Mouse (Mus musculus) kidney, embryonic 16.5 days (tissue): ENCODE measurements at regions not wholly inside any gene's neighbourhood (a gene's known extent, or its start where the extent isn't known, plus 50 kb on each side); places are given as distances from the start of the nearest gene placed in this dataset.
A peak's percentile ranks its signal among the peaks of the same experiment; 100 is the strongest.
"Not testable (repeated sequence)": the region's sequence is repeated elsewhere in the genome, so short reads cannot be mapped to it uniquely, and the experiment has no call there.

Experiments
- ATAC-seq: fragments of 200-750 bp; cut with Nextera tagmentation; 2 replicates; pipeline ENCODE4 v1.8.0; 2017; ENCODE audit warnings: moderate TSS enrichment; ENCODE audit not compliant: low FRiP score, low TSS enrichment
- H3K27ac ChIP-seq: fragments of 300-500 bp; sonication (generic); 2 replicates; pipeline ENCODE4 v1.5.1; 2014; ENCODE audit warnings: low read length
- H3K27me3 ChIP-seq: fragments of 300-500 bp; sonication (generic); 2 replicates; pipeline ENCODE4 v1.6.1; 2014; ENCODE audit warnings: low read length, control low read depth, mixed read lengths; ENCODE audit not compliant: insufficient read depth
- H3K36me3 ChIP-seq: fragments of 300-500 bp; sonication (generic); 2 replicates; pipeline ENCODE4 v1.6.1; 2014; ENCODE audit warnings: low read length, control low read depth, mixed read lengths; ENCODE audit not compliant: insufficient read depth
- H3K4me1 ChIP-seq: fragments of 300-500 bp; sonication (generic); 2 replicates; pipeline ENCODE4 v1.6.1; 2014; ENCODE audit warnings: low read length, control low read depth, mixed read lengths; ENCODE audit not compliant: insufficient read depth
- H3K4me2 ChIP-seq: fragments of 300-500 bp; sonication (generic); replicated peaks from 2 replicates; pipeline ENCODE4 v1.6.1; 2014; ENCODE audit warnings: low read depth, low read length
- H3K4me3 ChIP-seq: fragments of 300-500 bp; sonication (generic); 2 replicates; pipeline ENCODE4 v1.5.1; 2014; ENCODE audit warnings: mild to moderate bottlenecking, low read length
- H3K9ac ChIP-seq: fragments of 300-500 bp; sonication (generic); replicated peaks from 2 replicates; pipeline ENCODE4 v1.6.1; 2014; ENCODE audit warnings: low read length
- H3K9me3 ChIP-seq: fragments of 300-500 bp; sonication (generic); 2 replicates; pipeline ENCODE4 v1.6.1; 2016; ENCODE audit warnings: low read length, control low read depth
- WGBS: fragments of 180-500 bp; shearing (Covaris S2); extraction: QIAGEN DNeasy Blood & Tissue Kit; methylation state at CpG from one replicate; pipeline ENCODE4 v1.1.7; 2014; 5-methylcytosine and 5-hydroxymethylcytosine counted together

GRCm38 (mm10) chr14:15119745-15120144, 316.5 kb downstream of the Nek10 start:
- ATAC-seq, result no peak
- 58% methylated on average over 2 of the region's 2 CpGs for WGBS
- Histone ChIP-seq H3K27me3 (no peaks in the 10 kb centered on the region), H3K9me3 (no peaks in the 10 kb centered on the region), H3K9ac (no peak overlapping the region), H3K4me2 (no peak overlapping the region), H3K27ac (no peak overlapping the region), H3K36me3 (no peaks in the 10 kb centered on the region), H3K4me1 (no peaks in the 10 kb centered on the region), H3K4me3 (no peak overlapping the region)

GRCm38 (mm10) chr14:15128157-15128556, 310.6 kb downstream of the Lrrc3b start:
- Histone ChIP-seq H3K27me3 (no peaks in the 10 kb centered on the region), H3K9me3 (no peaks in the 10 kb centered on the region), H3K9ac (no peak overlapping the region), H3K4me3 (no peak overlapping the region), H3K4me2 (no peak overlapping the region), H3K4me1 (no peaks in the 10 kb centered on the region), H3K36me3 (no peaks in the 10 kb centered on the region), H3K27ac (no peak overlapping the region)
- WGBS, result 84% methylated on average over 3 of the region's 3 CpGs
- no peak for ATAC-seq

DNA sequence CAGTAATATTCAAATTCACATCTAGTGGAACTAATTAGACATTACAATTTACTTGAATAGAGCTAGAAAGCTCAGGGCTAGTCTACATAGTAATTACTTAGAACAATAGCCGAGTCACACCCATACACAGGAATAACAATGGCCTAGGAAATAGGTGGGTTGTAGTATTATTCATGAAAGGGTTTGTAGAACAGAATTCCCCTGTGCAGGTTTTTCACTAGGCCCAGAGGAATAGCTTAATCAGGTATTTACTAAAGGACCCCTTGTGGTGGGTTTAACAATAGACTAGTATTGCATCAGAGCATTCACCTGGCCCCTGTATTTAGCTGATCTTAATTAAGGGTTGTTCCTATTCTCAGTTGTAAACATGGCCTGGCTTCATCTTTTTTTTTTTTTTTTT, 297.9 kb downstream of the Lrrc3b start:
- not testable (repeated sequence) for H3K9ac ChIP-seq, ATAC-seq, H3K4me3 ChIP-seq, H3K27me3 ChIP-seq, H3K4me1 ChIP-seq, H3K9me3 ChIP-seq, H3K4me2 ChIP-seq, H3K27ac ChIP-seq, H3K36me3 ChIP-seq
- WGBS, result 76% methylated on average over 1 of the region's 1 CpGs

GRCm38 (mm10) chr14:15142839-15143238, 295.9 kb downstream of the Lrrc3b start:
- 69% methylated on average over 1 of the region's 1 CpGs for WGBS
- Histone ChIP-seq H3K27ac (0 out of 2 replicates have a peak overlapping the region, but pooled peaks have one; percentile 26), H3K9me3 (0 out of 2 replicates have a peak, but pooled peaks cover 3% of the 10 kb centered on the region), H3K27me3 (no peaks in the 10 kb centered on the region), H3K36me3 (no peaks in the 10 kb centered on the region), H3K9ac (no peak overlapping the region), H3K4me2 (no peak overlapping the region), H3K4me1 (no peaks in the 10 kb centered on the region), H3K4me3 (no peak overlapping the region)
- peak; percentile 83; the same call in 1 of the 2 replicates for ATAC-seq

DNA sequence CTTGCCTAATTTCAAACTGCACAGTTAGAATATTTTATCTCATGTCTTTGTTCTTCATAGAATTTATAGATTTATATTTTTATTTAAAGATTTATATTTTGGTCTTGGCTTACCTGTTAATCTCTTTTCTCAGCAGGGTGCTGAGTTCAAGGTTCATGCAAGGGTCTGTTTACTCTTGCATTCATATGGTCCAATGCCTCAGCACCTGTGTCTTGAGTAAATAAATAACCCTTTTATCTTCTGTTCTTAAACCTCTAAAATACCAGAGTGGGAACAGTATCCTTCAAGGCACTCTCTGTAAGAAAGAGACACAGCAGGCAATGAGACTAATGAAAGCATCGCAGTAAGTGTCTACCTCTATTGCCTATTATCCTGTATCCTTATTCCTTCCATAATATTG, 290.3 kb downstream of the Lrrc3b start:
- ATAC-seq, result no peak
- Histone ChIP-seq H3K36me3 (no peaks in the 10 kb centered on the region), H3K27me3 (no peaks in the 10 kb centered on the region), H3K9me3 (no peaks in the 10 kb centered on the region), H3K27ac (no peak overlapping the region), H3K4me1 (no peaks in the 10 kb centered on the region), H3K4me3 (no peak overlapping the region), H3K4me2 (no peak overlapping the region), H3K9ac (no peak overlapping the region)
- WGBS, result 97% methylated on average over 1 of the region's 1 CpGs
